Mouse (Mus musculus): Measurements from ENCODE around the gene Nrm. TPM values are rescaled to one million over a fixed set of nuclear protein-coding genes. Genes with fewer than 3 reads are reported as not detected.

Gene Nrm
- polyA plus RNA-seq, 1 experiment, result 1.4 TPM

GRCm38 (mm10) chr17:35897644-35898573, 36.8 kb downstream of the Nrm start:
- no peaks in the 10 kb centered on the region for H3K4me1 ChIP-seq (ENCODE audit: control insufficient read depth, insufficient read depth, insufficient read length, low read length)
- H3K4me3 ChIP-seq (ENCODE audit: insufficient read depth, low read depth, low read length), result peak overlapping the region; percentile 34
- H3K27ac ChIP-seq (replicated peaks; ENCODE audit: low read depth, low read length), result no peak overlapping the region

GRCm38 (mm10) chr17:35900636-35901035, 39.5 kb downstream of the Nrm start:
- Histone ChIP-seq H3K4me3 (ENCODE audit: insufficient read depth, low read depth, low read length) (no peak overlapping the region), H3K4me1 (ENCODE audit: control insufficient read depth, insufficient read depth, insufficient read length, low read length) (no peaks in the 10 kb centered on the region), H3K27ac (replicated peaks; ENCODE audit: low read depth, low read length) (no peak overlapping the region)

GRCm38 (mm10) chr17:35903343-35903991, 42.3 kb downstream of the Nrm start:
- no peak overlapping the region for H3K4me3 ChIP-seq (ENCODE audit: insufficient read depth, low read depth, low read length)
- no peaks in the 10 kb centered on the region for H3K4me1 ChIP-seq (ENCODE audit: control insufficient read depth, insufficient read depth, insufficient read length, low read length)
- H3K27ac ChIP-seq (replicated peaks; ENCODE audit: low read depth, low read length), result no peak overlapping the region

- Histone ChIP-seq H3K4me1 (ENCODE audit: control insufficient read depth, insufficient read depth, insufficient read length, low read length) (peaks cover under 1% of the 10 kb centered on the region; the same call in 1 of the 2 replicates), H3K4me3 (ENCODE audit: insufficient read depth, low read depth, low read length) (no peak overlapping the region), H3K27ac (replicated peaks; ENCODE audit: low read depth, low read length) (no peak overlapping the region)
Observed at GRCm38 (mm10) chr17:35903992-35904355, 42.9 kb downstream of the Nrm start.

- Histone ChIP-seq H3K4me1 (ENCODE audit: control insufficient read depth, insufficient read depth, insufficient read length, low read length) (peaks cover 3% of the 10 kb centered on the region; the same call in 1 of the 2 replicates), H3K27ac (replicated peaks; ENCODE audit: low read depth, low read length) (no peak overlapping the region), H3K4me3 (ENCODE audit: insufficient read depth, low read depth, low read length) (no peak overlapping the region)
Observed at GRCm38 (mm10) chr17:35905587-35905986, 44.5 kb downstream of the Nrm start.

GRCm38 (mm10) chr17:35907609-35908008, 46.5 kb downstream of the Nrm start:
- Histone ChIP-seq H3K4me3 (ENCODE audit: insufficient read depth, low read depth, low read length) (no peak overlapping the region), H3K27ac (replicated peaks; ENCODE audit: low read depth, low read length) (no peak overlapping the region), H3K4me1 (ENCODE audit: control insufficient read depth, insufficient read depth, insufficient read length, low read length) (peaks cover 3% of the 10 kb centered on the region; the same call in 1 of the 2 replicates)

- H3K4me3 ChIP-seq (ENCODE audit: insufficient read depth, low read depth, low read length), result peak overlapping the region; percentile 79
- H3K4me1 ChIP-seq (ENCODE audit: control insufficient read depth, insufficient read depth, insufficient read length, low read length), result peaks cover 3% of the 10 kb centered on the region; the same call in 1 of the 2 replicates
- H3K27ac ChIP-seq (replicated peaks; ENCODE audit: low read depth, low read length), result peak overlapping the region; percentile 58
Observed at GRCm38 (mm10) chr17:35909186-35909918, 48.2 kb downstream of the Nrm start.

GRCm38 (mm10) chr17:35909919-35910369, 48.8 kb downstream of the Nrm start, which contains the start of gene Atat1:
Gene Atat1 (minus strand): TSS chr17:35910075.
- Histone ChIP-seq H3K4me3 (ENCODE audit: insufficient read depth, low read depth, low read length) (peak within 1 kb of the TSS; percentile 79), H3K27ac (replicated peaks; ENCODE audit: low read depth, low read length) (peak within 1 kb of the TSS; percentile 70)

GRCm38 (mm10) chr17:35914975-35915374, 53.9 kb downstream of the Nrm start:
- H3K4me3 ChIP-seq (ENCODE audit: insufficient read depth, low read depth, low read length), result no peak overlapping the region

More at GRCm38 (mm10) chr17:35909919-35910369, 48.8 kb downstream of the Nrm start, which contains the start of gene Atat1:
- H3K4me1 ChIP-seq (ENCODE audit: control insufficient read depth, insufficient read depth, insufficient read length, low read length), result peaks cover 3% of the 10 kb centered on the region; the same call in 1 of the 2 replicates

More at GRCm38 (mm10) chr17:35914975-35915374, 53.9 kb downstream of the Nrm start:
- no peaks in the 10 kb centered on the region; the same call in 1 of the 2 replicates for H3K4me1 ChIP-seq (ENCODE audit: control insufficient read depth, insufficient read depth, insufficient read length, low read length)
- no peak overlapping the region for H3K27ac ChIP-seq (replicated peaks; ENCODE audit: low read depth, low read length)

Other genes with a start within 250 kb of the Nrm start
- not detected in 2 replicates for gene Gm9573, start 234.7 kb upstream of the Nrm start, polyA plus RNA-seq (2012; ENCODE audit: insufficient read depth, insufficient read length, missing spikeins)
- not detected in 2 replicates for gene Mucl3, start 217.6 kb upstream of the Nrm start, polyA plus RNA-seq (2012; ENCODE audit: insufficient read depth, insufficient read length, missing spikeins)
- gene Vars2, start 193.7 kb upstream of the Nrm start, polyA plus RNA-seq (2012; ENCODE audit: insufficient read depth, insufficient read length, missing spikeins), result 18.1 and 18.5 TPM in 2 replicates
- gene Gtf2h4, start 187.6 kb upstream of the Nrm start, polyA plus RNA-seq (2012; ENCODE audit: insufficient read depth, insufficient read length, missing spikeins), result 16.3 and 19.0 TPM in 2 replicates
- 4.2 and 4.5 TPM in 2 replicates for gene Ddr1, start 156.7 kb upstream of the Nrm start, polyA plus RNA-seq (2012; ENCODE audit: insufficient read depth, insufficient read length, missing spikeins)
- 19.2 and 52.4 TPM in 2 replicates for gene Ier3, start 39.6 kb upstream of the Nrm start, polyA plus RNA-seq (2012; ENCODE audit: insufficient read depth, insufficient read length, missing spikeins)
- gene Flot1, start 38.1 kb upstream of the Nrm start, polyA plus RNA-seq (2012; ENCODE audit: insufficient read depth, insufficient read length, missing spikeins), result 38.1 and 61.2 TPM in 2 replicates
- 32.5 and 58.6 TPM in 2 replicates for gene Tubb5, start 23.0 kb upstream of the Nrm start, polyA plus RNA-seq (2012; ENCODE audit: insufficient read depth, insufficient read length, missing spikeins)
- 3.0 and 3.3 TPM in 2 replicates for gene Mdc1, start 19.8 kb upstream of the Nrm start, polyA plus RNA-seq (2012; ENCODE audit: insufficient read depth, insufficient read length, missing spikeins)
- 7.4 and 8.8 TPM in 2 replicates for gene Ppp1r18, start 4.3 kb downstream of the Nrm start, polyA plus RNA-seq (2012; ENCODE audit: insufficient read depth, insufficient read length, missing spikeins)
- gene Dhx16, start 18.5 kb downstream of the Nrm start, polyA plus RNA-seq (2012; ENCODE audit: insufficient read depth, insufficient read length, missing spikeins), result 17.0 and 26.4 TPM in 2 replicates
- 125 and 142 TPM in 2 replicates for gene 2310061I04Rik, start 36.1 kb downstream of the Nrm start, polyA plus RNA-seq (2012; ENCODE audit: insufficient read depth, insufficient read length, missing spikeins)
- 19.1 and 42.2 TPM in 2 replicates for gene Atat1, start 48.8 kb downstream of the Nrm start, polyA plus RNA-seq (2012; ENCODE audit: insufficient read depth, insufficient read length, missing spikeins)
- 111 and 132 TPM in 2 replicates for gene Mrps18b, start 55.1 kb downstream of the Nrm start, polyA plus RNA-seq (2012; ENCODE audit: insufficient read depth, insufficient read length, missing spikeins)
- 13.4 and 49.3 TPM in 2 replicates for gene Ppp1r10, start 55.1 kb downstream of the Nrm start, polyA plus RNA-seq (2012; ENCODE audit: insufficient read depth, insufficient read length, missing spikeins)
- 69.2 and 77.7 TPM in 2 replicates for gene Abcf1, start 108.4 kb downstream of the Nrm start, polyA plus RNA-seq (2012; ENCODE audit: insufficient read depth, insufficient read length, missing spikeins)
- 13.5 and 14.5 TPM in 2 replicates for gene Gnl1, start 118.5 kb downstream of the Nrm start, polyA plus RNA-seq (2012; ENCODE audit: insufficient read depth, insufficient read length, missing spikeins)
- 5.3 and 6.8 TPM in 2 replicates for gene Prr3, start 118.9 kb downstream of the Nrm start, polyA plus RNA-seq (2012; ENCODE audit: insufficient read depth, insufficient read length, missing spikeins)
- gene H2-T24, start 159.2 kb downstream of the Nrm start, polyA plus RNA-seq (2012; ENCODE audit: insufficient read depth, insufficient read length, missing spikeins), result 3.3 and 3.9 TPM in 2 replicates
- gene H2-T23, start 171.5 kb downstream of the Nrm start, polyA plus RNA-seq (2012; ENCODE audit: insufficient read depth, insufficient read length, missing spikeins), result 16.3 and 22.1 TPM in 2 replicates
- gene H2-T22, start 181.4 kb downstream of the Nrm start, polyA plus RNA-seq (2012; ENCODE audit: insufficient read depth, insufficient read length, missing spikeins), result 57.5 and 83.0 TPM in 2 replicates
- gene Gm6034, start 181.6 kb downstream of the Nrm start, polyA plus RNA-seq (2012; ENCODE audit: insufficient read depth, insufficient read length, missing spikeins), result not detected in 2 replicates
- not detected in 2 replicates for gene Gm11127, start 197.1 kb downstream of the Nrm start, polyA plus RNA-seq (2012; ENCODE audit: insufficient read depth, insufficient read length, missing spikeins)

All from brown adipose tissue, adult 24 weeks (tissue).